Mouse (Mus musculus) embryo, embryonic 11.5 days (tissue): ENCODE data around the gene Vmp1.

Experiments
- DNase-seq: peaks from one replicate; pipeline ENCODE4 v3.0.0-alpha.2; 2012; ENCODE audit warnings: low read depth, low spot score

Vmp1 gene

GRCm38 (mm10) chr11:86571047-86571855 is 112.4 kb downstream of the Vmp1 start:
- DNase-seq: no peak

GRCm38 (mm10) chr11:86570261-86570746 is 113.3 kb downstream of the Vmp1 start:
- DNase-seq: no peak

DNA sequence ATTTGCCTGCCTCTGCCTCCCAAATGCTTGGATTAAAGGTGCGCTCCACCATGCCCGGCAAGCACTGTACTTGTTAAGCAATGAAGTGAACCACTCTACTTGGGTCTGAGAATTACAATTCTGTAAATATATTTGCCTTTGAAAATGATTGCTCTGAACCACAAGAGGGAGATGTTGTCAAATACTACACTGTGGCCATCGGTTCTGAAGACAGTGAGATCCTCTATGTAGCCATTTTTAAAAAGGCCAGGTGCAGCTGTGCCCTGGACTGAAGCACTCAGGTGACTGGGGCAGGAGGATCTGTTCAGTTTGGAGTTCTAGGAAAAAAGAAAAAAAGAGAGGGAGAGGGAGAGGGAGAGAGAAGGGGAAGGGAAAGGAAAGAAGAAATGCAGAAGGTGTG is 115.2 kb downstream of the Vmp1 start:
- DNase-seq: no peak

DNA sequence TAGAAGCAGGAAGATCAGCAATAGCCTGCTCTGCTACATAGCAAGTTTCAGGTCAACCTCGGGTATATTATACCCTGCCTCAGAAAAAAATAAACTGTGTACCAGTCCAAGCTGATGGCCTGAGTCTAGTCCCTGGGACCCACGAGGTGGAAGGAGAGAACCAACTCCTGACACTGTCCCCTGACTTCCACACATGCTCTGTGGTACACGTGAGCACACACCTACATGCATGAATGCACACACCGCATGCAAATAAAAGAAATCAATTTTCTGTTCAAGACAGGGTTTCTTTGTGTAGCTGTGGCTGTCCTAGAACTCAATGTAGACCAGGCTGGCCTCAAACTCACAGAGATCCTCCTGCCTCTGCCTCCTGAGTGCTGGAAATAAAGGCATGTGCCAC is 125.4 kb downstream of the Vmp1 start:
- no peak for DNase-seq

- DNase-seq: no peak
Measured at GRCm38 (mm10) chr11:86553525-86553924, 130.1 kb downstream of the Vmp1 start.

GRCm38 (mm10) chr11:86547412-86547811 is 136.2 kb downstream of the Vmp1 start:
- DNase-seq: no peak

DNA sequence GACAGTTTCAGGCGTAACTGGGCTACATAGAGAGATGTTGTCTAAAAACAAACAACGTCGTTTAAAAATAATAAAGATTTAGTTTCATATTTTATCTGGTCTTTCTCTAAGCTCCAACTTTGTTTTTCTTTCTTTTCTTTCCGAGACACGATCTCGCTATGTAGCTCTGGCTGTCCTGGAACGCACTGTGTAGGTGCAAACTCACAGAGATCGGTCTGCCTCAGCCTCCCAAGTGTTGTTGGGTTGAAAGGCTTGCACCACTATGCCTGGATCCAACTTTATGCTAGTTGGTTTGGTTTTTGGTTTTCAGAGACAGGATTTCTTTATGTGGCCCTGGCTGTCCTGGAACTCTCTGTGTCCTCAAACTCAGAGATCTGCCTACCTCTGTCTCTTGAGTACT is 138.1 kb downstream of the Vmp1 start:
- DNase-seq: no peak

DNA sequence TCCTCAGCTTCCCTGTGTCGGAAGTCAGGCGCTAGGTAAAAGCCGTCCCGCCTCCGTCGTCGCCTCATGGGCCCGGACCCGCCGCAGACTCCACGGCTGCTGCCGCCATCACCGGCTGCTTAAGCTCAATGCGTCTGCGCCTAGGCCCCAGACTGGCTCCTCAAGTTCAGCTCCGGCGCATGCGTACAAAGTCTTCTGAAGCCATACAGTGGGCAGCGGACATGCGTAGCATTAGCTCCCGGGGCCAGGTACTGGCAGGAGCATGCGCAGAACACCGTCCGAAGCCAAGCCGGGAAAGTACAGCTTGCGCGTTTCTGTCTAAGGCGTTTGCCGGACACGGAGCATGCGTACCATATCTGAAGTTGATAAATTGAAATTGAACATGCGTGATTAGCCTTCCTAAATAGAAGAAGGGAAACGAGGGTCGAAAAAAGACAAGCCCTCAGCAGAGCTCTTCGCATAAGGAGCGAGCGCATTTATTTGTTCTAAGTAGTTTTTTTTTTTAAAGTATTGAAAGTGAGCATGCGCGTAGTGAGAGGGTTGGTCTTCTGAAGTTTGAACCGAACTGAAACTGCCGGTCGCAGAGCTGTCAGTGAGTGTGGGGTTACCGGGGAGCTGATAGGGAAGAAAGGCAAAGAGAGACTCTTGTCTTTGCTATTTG is 138.9 kb downstream of the Vmp1 start, which contains the start of the genes Rps6kb1 and Tubd1:
TSS of gene Rps6kb1 (minus strand) at position 167 of the 661 bp plus-strand sequence.
TSS of gene Tubd1 (plus strand) at position 353 of the 661 bp plus-strand sequence.
- peak; percentile 99 for DNase-seq

DNA sequence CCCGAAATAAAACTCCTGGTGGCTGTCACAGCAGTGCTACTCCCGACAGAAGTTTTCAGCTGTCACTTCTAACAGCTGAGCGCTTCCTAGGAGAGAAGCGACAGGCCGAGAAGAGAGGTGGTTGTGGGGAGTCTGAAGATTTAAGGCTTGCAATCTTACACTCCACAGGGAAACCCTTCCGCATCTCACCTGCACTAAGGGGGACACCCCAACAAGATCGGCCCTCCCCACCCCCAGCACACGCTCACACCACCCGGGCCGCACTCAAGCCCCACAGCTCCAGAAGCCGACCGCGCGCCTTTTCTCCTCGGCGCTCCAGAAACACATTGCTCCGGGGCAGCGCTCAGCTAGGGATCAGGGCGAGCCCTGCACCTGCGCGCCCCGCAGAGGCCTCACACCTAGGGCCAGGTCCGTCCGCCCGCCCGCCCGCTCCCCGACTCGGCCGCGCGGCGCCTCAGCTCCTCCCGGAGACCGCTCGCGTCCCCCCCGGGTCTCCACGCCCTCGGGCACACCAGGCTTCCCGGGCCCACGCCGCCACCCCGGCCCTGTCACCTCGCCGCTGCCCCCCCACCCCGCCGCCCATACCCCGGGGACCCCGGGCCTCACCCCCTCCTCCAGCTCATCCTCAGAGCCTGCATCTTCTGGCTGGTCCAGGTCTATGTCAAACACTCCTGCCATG is 139.5 kb downstream of the Vmp1 start:
- DNase-seq: no peak

DNA sequence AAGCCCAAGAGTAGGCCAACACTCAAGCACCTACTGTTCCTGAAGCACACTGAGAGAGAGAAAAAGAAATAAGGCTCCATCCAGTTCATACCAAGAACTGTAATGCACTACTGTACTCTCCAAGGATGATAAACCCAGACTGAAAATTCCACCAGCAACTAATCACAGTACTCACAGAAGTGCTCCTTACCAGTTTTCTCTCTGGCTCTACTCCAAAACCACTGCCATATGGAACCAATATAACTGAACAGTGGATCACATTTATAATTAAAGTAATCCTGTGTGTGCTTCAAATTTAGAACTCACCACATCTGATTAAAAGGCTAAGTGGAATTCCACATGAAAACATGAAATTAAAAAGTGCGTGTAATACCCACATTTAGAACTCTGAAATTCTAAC is 140.8 kb downstream of the Vmp1 start:
- DNase-seq: no peak

DNA sequence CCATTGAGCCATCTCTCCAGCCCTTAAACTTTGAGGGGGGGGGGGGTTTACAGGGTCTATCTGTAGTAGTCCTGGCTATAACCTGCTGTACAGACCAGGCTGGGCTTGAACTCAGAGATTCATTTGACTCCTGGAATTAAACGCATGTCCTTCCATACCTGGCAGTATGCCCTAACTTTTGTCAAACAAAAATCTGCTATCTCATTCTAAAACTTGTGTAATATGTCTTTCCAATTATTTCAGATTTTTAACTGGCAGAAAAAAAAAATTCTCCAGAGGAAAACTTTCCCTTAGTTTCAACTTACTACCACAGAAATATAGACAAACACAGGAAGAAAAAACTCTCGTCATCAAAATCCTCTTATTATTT is 143.2 kb downstream of the Vmp1 start:
- DNase-seq: no peak

GRCm38 (mm10) chr11:86539716-86540475 is 143.7 kb downstream of the Vmp1 start:
- DNase-seq: no peak

DNA sequence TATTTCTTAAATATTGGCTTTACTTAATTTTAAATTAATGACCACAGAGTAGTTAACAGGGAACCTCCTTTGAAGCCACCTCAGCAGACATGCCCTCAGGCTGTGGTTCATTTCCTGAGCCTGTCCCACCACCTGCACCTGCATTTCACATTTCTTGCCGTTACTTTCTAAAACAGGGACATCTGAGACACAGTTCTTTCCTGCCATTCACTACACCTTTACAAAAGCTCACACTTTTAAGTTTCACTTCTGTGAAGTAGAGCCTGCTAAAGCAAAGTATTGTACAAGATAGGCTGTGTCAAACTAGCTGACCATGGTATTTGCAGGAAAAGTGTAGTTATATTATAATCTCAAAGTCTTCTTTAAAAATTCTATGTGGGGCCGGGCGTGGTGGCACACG is 144.8 kb downstream of the Vmp1 start:
- no peak for DNase-seq

DNA sequence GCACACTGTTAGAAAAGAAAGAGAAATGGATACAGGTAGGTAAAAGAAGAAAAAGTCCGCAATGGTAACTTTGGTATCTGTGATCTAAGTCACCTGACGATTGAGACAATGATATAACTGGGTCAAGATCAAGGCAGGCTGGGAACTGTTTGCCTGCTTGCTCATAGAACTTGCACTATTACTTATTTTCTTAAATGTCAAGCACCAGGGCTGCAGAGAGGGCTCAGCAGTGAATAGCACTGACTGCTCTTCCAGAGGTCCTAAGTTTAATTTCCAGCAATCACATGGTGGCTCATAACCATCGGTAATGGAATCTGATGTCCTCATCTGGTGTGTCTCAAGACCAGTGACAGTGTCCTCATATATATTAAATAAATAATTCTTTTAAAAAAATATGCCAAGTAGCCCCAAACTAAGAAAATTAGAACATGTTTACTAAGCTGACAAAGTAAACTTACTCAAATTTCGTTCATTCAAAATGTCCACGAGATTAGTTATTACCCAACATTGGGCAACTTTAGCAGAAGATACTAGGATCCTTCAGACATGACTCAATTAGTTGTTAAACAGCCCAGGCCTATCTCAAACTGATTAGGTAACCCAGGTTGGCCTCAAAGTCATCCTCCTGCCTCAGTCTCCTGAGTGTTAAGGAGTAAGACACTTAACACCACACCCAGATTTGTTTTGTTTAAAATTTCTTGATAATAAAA is 149.3 kb downstream of the Vmp1 start:
- DNase-seq: no peak
